ENCODE assay signal across 20 mouse cellular contexts in the genomic region with DNA sequence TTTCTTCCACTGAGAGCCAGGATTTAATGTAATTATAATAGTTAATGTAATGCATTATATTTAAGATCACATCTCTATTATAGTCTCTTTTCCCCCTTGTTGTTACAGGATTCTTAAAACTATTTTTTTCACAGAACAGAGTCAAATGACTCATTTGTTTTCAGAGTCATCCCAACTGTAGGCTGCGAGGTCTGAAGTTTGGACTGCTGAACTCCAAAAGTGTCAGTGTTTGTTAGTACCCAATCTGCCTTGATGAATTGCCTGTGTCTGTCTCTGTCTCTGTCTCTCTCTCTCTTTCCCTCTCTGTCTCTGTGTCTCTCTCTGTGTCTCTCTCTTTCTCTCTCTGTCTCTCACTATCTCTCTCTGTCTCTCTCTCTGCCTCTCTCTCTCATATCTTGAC.
"Had no signal": no experiment of that assay in that cellular context is flagged by ENCODE, and none has a peak within 500 bp of the region (broad histone marks: within the 10 kb centered on the region; RNA-seq: fewer than 3 reads in every experiment).

No protein-coding gene starts in this region.

- H3K4me1 ChIP-seq: limb, embryonic 10.5 days; limb, embryonic 13.5 days; midbrain, embryonic 12.5 days; midbrain, embryonic 15.5 days; neural tube, embryonic 12.5 days; neural tube, embryonic 15.5 days had no signal

- H3K9ac ChIP-seq: limb, embryonic 13.5 days; liver, embryonic 13.5 days; midbrain, embryonic 12.5 days; midbrain, embryonic 15.5 days; neural tube, embryonic 12.5 days; neural tube, embryonic 15.5 days had no signal

- H3K4me3 ChIP-seq: layer of hippocampus, adult 2 months; limb, embryonic 10.5 days; limb, embryonic 13.5 days; liver, embryonic 13.5 days; midbrain, embryonic 12.5 days; midbrain, embryonic 15.5 days; neural tube, embryonic 12.5 days; neural tube, embryonic 15.5 days had no signal

- ATAC-seq: hindbrain, embryonic 16.5 days; midbrain, embryonic 15.5 days had no signal

- H3K36me3 ChIP-seq: limb, embryonic 10.5 days; limb, embryonic 13.5 days; liver, embryonic 13.5 days; midbrain, embryonic 12.5 days; midbrain, embryonic 15.5 days; neural tube, embryonic 12.5 days; neural tube, embryonic 15.5 days had no signal

- H3K27me3 ChIP-seq: liver, embryonic 13.5 days; midbrain, embryonic 12.5 days; midbrain, embryonic 15.5 days; neural tube, embryonic 12.5 days; neural tube, embryonic 15.5 days had no signal

- H3K9me3 ChIP-seq: limb, embryonic 10.5 days; limb, embryonic 13.5 days; liver, embryonic 13.5 days; midbrain, embryonic 12.5 days; midbrain, embryonic 15.5 days; neural tube, embryonic 12.5 days; neural tube, embryonic 15.5 days had no signal

- H3K27ac ChIP-seq: layer of hippocampus, adult 2 months; limb, embryonic 10.5 days; limb, embryonic 13.5 days; liver, embryonic 13.5 days; midbrain, embryonic 12.5 days; midbrain, embryonic 15.5 days; neural tube, embryonic 12.5 days; neural tube, embryonic 15.5 days had no signal

- DNase-seq: kidney, adult 11 months; kidney, adult 9 months; kidney, postnatal 14 days; layer of hippocampus, adult 9-11 months; liver, embryonic 13.5 days; lung, adult 2 months; lung, postnatal 14 days; lung, postnatal 4 days; right cerebral cortex, adult 18-20 months; right cerebral cortex, postnatal 14 days; right cerebral cortex, postnatal 4 days; thymus, postnatal 36 days had no signal

- H3K4me2 ChIP-seq: limb, embryonic 13.5 days; liver, embryonic 13.5 days; midbrain, embryonic 12.5 days; midbrain, embryonic 15.5 days; neural tube, embryonic 12.5 days; neural tube, embryonic 15.5 days had no signal
